Mouse (Mus musculus): Measurements from ENCODE around the gene Gm5938. TPM values are rescaled to one million over a fixed set of nuclear protein-coding genes. Genes with fewer than 3 reads are reported as not detected.

Gene Gm5938
- not detected in 2 replicates for polyA plus RNA-seq (2012; ENCODE audit: insufficient read depth, insufficient read length, low replicate concordance, missing spikeins)

- no peak within 1 kb of the TSS for H3K4me3 ChIP-seq (ENCODE audit: insufficient read depth, low read depth, low read length)
- no peak within 1 kb of the TSS for H3K27ac ChIP-seq (ENCODE audit: insufficient read depth, low read depth, low read length)
- no peaks in the 10 kb centered on the region for H3K4me1 ChIP-seq (ENCODE audit: control insufficient read depth, insufficient read depth, low read length)
- WGBS = 64% methylated on average over 1 of the region's 1 CpGs
- TF ChIP-seq CTCF (IDR thresholded peaks at IDR 0.05; ENCODE audit: insufficient read depth, low read depth, low read length) = no peak
- TF ChIP-seq POLR2A (IDR thresholded peaks at IDR 0.05; ENCODE audit: insufficient read depth, low read depth, low read length) = no peak
These were observed at the start of gene Gm5938 for GRCm38 (mm10) chrX:78125167-78125566. Gene Gm5938, plus strand, starts transcription at chrX:78125467.

GRCm38 (mm10) chrX:78091274-78091673, 34.0 kb upstream of the Gm5938 start, which contains the start of gene Obp1a:
Gene Obp1a, minus strand, starts transcription at chrX:78091374.
- Histone ChIP-seq H3K4me3 (ENCODE audit: insufficient read depth, low read depth, low read length) (no peak within 1 kb of the TSS), H3K27ac (ENCODE audit: insufficient read depth, low read depth, low read length) (no peak within 1 kb of the TSS)
- TF ChIP-seq CTCF (IDR thresholded peaks at IDR 0.05; ENCODE audit: insufficient read depth, low read depth, low read length) (no peak), POLR2A (IDR thresholded peaks at IDR 0.05; ENCODE audit: insufficient read depth, low read depth, low read length) (no peak)

More at GRCm38 (mm10) chrX:78091274-78091673, 34.0 kb upstream of the Gm5938 start, which contains the start of gene Obp1a:
- no peaks in the 10 kb centered on the region for H3K4me1 ChIP-seq (ENCODE audit: control insufficient read depth, insufficient read depth, low read length)

Other genes starting within 250 kb of the Gm5938 start
- not detected in 2 replicates for gene 5430402E10Rik, start 200.4 kb upstream of the Gm5938 start, polyA plus RNA-seq (2012; ENCODE audit: insufficient read depth, insufficient read length, low replicate concordance, missing spikeins)
- not detected in 2 replicates for gene Obp1a, start 34.1 kb upstream of the Gm5938 start, polyA plus RNA-seq (2012; ENCODE audit: insufficient read depth, insufficient read length, low replicate concordance, missing spikeins)
- gene Obp1b, start 61.3 kb downstream of the Gm5938 start, polyA plus RNA-seq (2012; ENCODE audit: insufficient read depth, insufficient read length, low replicate concordance, missing spikeins) = not detected in 2 replicates
- gene Gm14743, start 120.5 kb downstream of the Gm5938 start, polyA plus RNA-seq (2012; ENCODE audit: insufficient read depth, insufficient read length, low replicate concordance, missing spikeins) = not detected in 2 replicates
- gene 4930480E11Rik, start 244.2 kb downstream of the Gm5938 start, polyA plus RNA-seq (2012; ENCODE audit: insufficient read depth, insufficient read length, low replicate concordance, missing spikeins) = not detected in 2 replicates

All from olfactory bulb, adult 2 months (tissue).